Mouse (Mus musculus) olfactory bulb, adult 2 months (tissue): ENCODE data around the gene 6030458C11Rik.

Experiments used
- CTCF ChIP-seq: fragments of 200-500 bp; IDR thresholded peaks from 2 replicates; pipeline ENCODE4 v1.5.1; 2012; ENCODE audit warnings: low read depth, mild to moderate bottlenecking, low read length, moderate library complexity; ENCODE audit not compliant: insufficient read depth
- POLR2A ChIP-seq: fragments of 200-500 bp; IDR thresholded peaks from 2 replicates; pipeline ENCODE4 v1.6.1; 2012; ENCODE audit warnings: mild to moderate bottlenecking, low read depth, low read length, moderate library complexity; ENCODE audit not compliant: insufficient read depth

GRCm38 (mm10) chr15:12834231-12834630 is 9.8 kb upstream of the 6030458C11Rik start:
- TF ChIP-seq POLR2A (no peak), CTCF (no peak)
